9 mouse cellular contexts compared by ENCODE assay signal in genomic region chr12:112091054-112091453, GRCm38 (mm10). TPM values are rescaled to one million over a fixed set of nuclear protein-coding genes. Genes with fewer than 3 reads are reported as not detected.
A peak's percentile ranks its signal among the peaks of the same experiment; 100 is the strongest.
DNase-seq lines count a peak whose midpoint lies in the region; ATAC-seq and TF ChIP-seq lines count a peak whose summit lies in the region.
"Had no signal": no experiment of that assay in that cellular context is flagged by ENCODE, and none has a peak within 500 bp of the region (broad histone marks: within the 10 kb centered on the region; RNA-seq: fewer than 3 reads in every experiment).

No protein-coding gene starts in this region.

- no peak for TF ChIP-seq EP300 in heart, postnatal 0 days (IDR thresholded peaks at IDR 0.05; ENCODE audit: low read depth)

- no peak overlapping the region for H3K9ac ChIP-seq in forebrain, embryonic 12.5 days
- H3K9ac ChIP-seq in heart, postnatal 0 days (replicated peaks; ENCODE audit: low read depth, low read length) = no peak overlapping the region
- no peak overlapping the region for H3K9ac ChIP-seq in liver, adult 2 months (ENCODE audit: low read depth, low read length)
- no peak overlapping the region for H3K9ac ChIP-seq in neural tube, embryonic 15.5 days (replicated peaks)
- H3K9ac ChIP-seq: lung, embryonic 15.5 days had no signal

- DNase-seq in G1E (ENCODE audit: low spot score) = no peak
- peak; percentile 26 for DNase-seq in c-Kit-positive CD71-negative TER-119-negative erythroid progenitor cells, embryonic 14.5 days (ENCODE audit: low read depth)
- DNase-seq in heart, postnatal 0 days (ENCODE audit: low spot score) = peak; percentile 70
- peak; percentile 77 for DNase-seq in kidney, postnatal 14 days
- peak; percentile 71 for DNase-seq in liver, adult 2 months (ENCODE audit: extremely low read depth, low read depth, low spot score)
- DNase-seq in thymus, postnatal 4 days = peak; percentile 68

- no peaks in the 10 kb centered on the region for H3K36me3 ChIP-seq in G1E (replicated peaks)
- no peaks in the 10 kb centered on the region for H3K36me3 ChIP-seq in forebrain, embryonic 12.5 days (replicated peaks)
- no peaks in the 10 kb centered on the region for H3K36me3 ChIP-seq in heart, postnatal 0 days (replicated peaks; ENCODE audit: control insufficient read depth, insufficient read depth, low read length)
- no peaks in the 10 kb centered on the region for H3K36me3 ChIP-seq in liver, adult 2 months (ENCODE audit: control insufficient read depth, insufficient read depth, low read length)
- no peaks in the 10 kb centered on the region for H3K36me3 ChIP-seq in neural tube, embryonic 15.5 days
- H3K36me3 ChIP-seq: lung, embryonic 15.5 days had no signal

- H3K9me3 ChIP-seq in G1E (replicated peaks) = no peaks in the 10 kb centered on the region
- H3K9me3 ChIP-seq in forebrain, embryonic 12.5 days = no peaks in the 10 kb centered on the region
- H3K9me3 ChIP-seq in heart, postnatal 0 days (replicated peaks; ENCODE audit: control insufficient read depth, low read length) = no peaks in the 10 kb centered on the region
- no peaks in the 10 kb centered on the region for H3K9me3 ChIP-seq in neural tube, embryonic 15.5 days (replicated peaks)
- H3K9me3 ChIP-seq: lung, embryonic 15.5 days had no signal

- no peak for ATAC-seq in G1E (ENCODE audit: extremely low read depth, insufficient number of reproducible peaks, low FRiP score, poor library complexity, severe bottlenecking)
- ATAC-seq in forebrain, embryonic 12.5 days (ENCODE audit: low FRiP score) = peak; percentile 44; the same call in 1 of the 2 replicates
- ATAC-seq in heart, postnatal 0 days (ENCODE audit: insufficient read depth, low read depth) = no peak
- ATAC-seq in neural tube, embryonic 15.5 days (ENCODE audit: low FRiP score) = no peak; the same call in 1 of the 2 replicates

- H3K27me3 ChIP-seq in G1E (ENCODE audit: insufficient read depth, low read length) = peaks cover 5% of the 10 kb centered on the region; the same call in 1 of the 2 replicates
- peaks cover 13% of the 10 kb centered on the region for H3K27me3 ChIP-seq in forebrain, embryonic 12.5 days
- H3K27me3 ChIP-seq in heart, postnatal 0 days (ENCODE audit: control insufficient read depth, insufficient read depth, low read length) = peaks cover 4% of the 10 kb centered on the region; the same call in 1 of the 2 replicates
- no peaks in the 10 kb centered on the region for H3K27me3 ChIP-seq in liver, adult 2 months (ENCODE audit: control insufficient read depth, insufficient read depth, low read length)
- 0 out of 2 replicates have a peak, but pooled peaks cover 3% of the 10 kb centered on the region for H3K27me3 ChIP-seq in neural tube, embryonic 15.5 days (replicated peaks)

- no peak overlapping the region for H3K27ac ChIP-seq in forebrain, embryonic 12.5 days
- H3K27ac ChIP-seq in heart, postnatal 0 days (ENCODE audit: low read depth) = no peak overlapping the region
- no peak overlapping the region for H3K27ac ChIP-seq in liver, adult 2 months (replicated peaks; ENCODE audit: insufficient read depth, low read depth, low read length)
- H3K27ac ChIP-seq in neural tube, embryonic 15.5 days (replicated peaks) = no peak overlapping the region
- H3K27ac ChIP-seq: lung, embryonic 15.5 days had no signal

- 8% methylated on average over 12 of the region's 12 CpGs for WGBS in forebrain, embryonic 12.5 days
- 7% methylated on average over 12 of the region's 12 CpGs for WGBS in heart, postnatal 0 days
- WGBS in liver, adult 2 months = 6% methylated on average over 12 of the region's 12 CpGs
- WGBS in neural tube, embryonic 15.5 days = 9% methylated on average over 12 of the region's 12 CpGs

- H3K79me2 ChIP-seq in liver, adult 2 months (ENCODE audit: control insufficient read depth, insufficient read depth, low read length) = no peaks in the 10 kb centered on the region

- TF ChIP-seq POLR2A in liver, adult 2 months (IDR thresholded peaks at IDR 0.05; ENCODE audit: extremely low read depth, insufficient read depth, low read length) = no peak

- H3K4me1 ChIP-seq in G1E (ENCODE audit: insufficient read depth, low read depth, low read length) = no peaks in the 10 kb centered on the region
- no peaks in the 10 kb centered on the region for H3K4me1 ChIP-seq in forebrain, embryonic 12.5 days
- H3K4me1 ChIP-seq in heart, postnatal 0 days (ENCODE audit: control insufficient read depth, insufficient read depth) = no peaks in the 10 kb centered on the region
- peaks cover 15% of the 10 kb centered on the region for H3K4me1 ChIP-seq in liver, adult 2 months (ENCODE audit: control insufficient read depth, insufficient read depth, low read length)
- H3K4me1 ChIP-seq in neural tube, embryonic 15.5 days = peaks cover 6% of the 10 kb centered on the region; the same call in 1 of the 2 replicates

- no peak overlapping the region for H3K4me3 ChIP-seq in G1E (ENCODE audit: low read depth, low read length)
- no peak overlapping the region for H3K4me3 ChIP-seq in forebrain, embryonic 12.5 days (replicated peaks)
- H3K4me3 ChIP-seq in heart, postnatal 0 days (ENCODE audit: low read depth, low read length) = no peak overlapping the region
- no peak overlapping the region for H3K4me3 ChIP-seq in liver, adult 2 months (ENCODE audit: insufficient read depth, low read depth, low read length)
- no peak overlapping the region for H3K4me3 ChIP-seq in neural tube, embryonic 15.5 days (replicated peaks)
- H3K4me3 ChIP-seq: lung, embryonic 15.5 days had no signal

- TF ChIP-seq CTCF in G1E (IDR thresholded peaks at IDR 0.05; ENCODE audit: low read depth, low read length) = peak; percentile 54; the same call in 1 of the 2 replicates
- peak; percentile 87 for TF ChIP-seq CTCF in heart, postnatal 0 days (IDR thresholded peaks at IDR 0.05; ENCODE audit: low read depth)
- peak; percentile 88 for TF ChIP-seq CTCF in liver, adult 2 months (IDR thresholded peaks at IDR 0.05; ENCODE audit: low read depth, low read length)

- H3K4me2 ChIP-seq in forebrain, embryonic 12.5 days = peak overlapping the region; percentile 26; the same call in 1 of the 2 replicates
- H3K4me2 ChIP-seq in heart, postnatal 0 days (ENCODE audit: low read depth, low read length) = no peak overlapping the region
- peak overlapping the region; percentile 31 for H3K4me2 ChIP-seq in neural tube, embryonic 15.5 days
- H3K4me2 ChIP-seq: lung, embryonic 15.5 days had no signal

RNA-seq across cellular contexts. Expression of gene Aspg, which starts 15.4 kb away (rescaled TPM):
- total RNA-seq in G1E (2014; fragmentation: Nextera tagmentation) (not detected in 2 replicates), G1E (2017) (0.33 TPM in 1 of 2 replicates, not detected in the other)
- not detected in 2 replicates for polyA plus RNA-seq in G1E (2012)
- polyA plus RNA-seq in forebrain, embryonic 12.5 days (2016; fragmentation: Nextera tagmentation; extraction: Ambion mirVana) = 0.23 and 0.59 TPM in 2 replicates
- 0.04 and 3.6 TPM in 2 replicates for total RNA-seq in heart, postnatal 0 days (2014; rRNA removed; ENCODE audit: low replicate concordance)
- polyA plus RNA-seq in heart, postnatal 0 days (2015; fragmentation: Nextera tagmentation; extraction: Ambion mirVana) = 0.08 and 0.11 TPM in 2 replicates
- 162 and 179 TPM in 2 replicates for total RNA-seq in liver, adult 2 months (2014; rRNA removed)
- 398 and 612 TPM in 2 replicates for polyA plus RNA-seq in liver, adult 2 months (2012; rRNA removed)
- polyA plus RNA-seq in neural tube, embryonic 15.5 days (2015; fragmentation: Nextera tagmentation; extraction: Ambion mirVana) = 0.84 and 3.3 TPM in 2 replicates

RNA-seq across cellular contexts. Expression of gene Kif26a, which starts 55.0 kb away (rescaled TPM):
- total RNA-seq in G1E (2014; fragmentation: Nextera tagmentation) (not detected in 2 replicates), G1E (2017) (0.06 TPM in 1 of 2 replicates, not detected in the other)
- not detected in 2 replicates for polyA plus RNA-seq in G1E (2012)
- 11.8 and 14.0 TPM in 2 replicates for polyA plus RNA-seq in forebrain, embryonic 12.5 days (2016; fragmentation: Nextera tagmentation; extraction: Ambion mirVana)
- 26.0 and 53.0 TPM in 2 replicates for total RNA-seq in heart, postnatal 0 days (2014; rRNA removed; ENCODE audit: low replicate concordance)
- 1.9 and 2.8 TPM in 2 replicates for polyA plus RNA-seq in heart, postnatal 0 days (2015; fragmentation: Nextera tagmentation; extraction: Ambion mirVana)
- 0.27 and 0.28 TPM in 2 replicates for total RNA-seq in liver, adult 2 months (2014; rRNA removed)
- 0.77 and 0.84 TPM in 2 replicates for polyA plus RNA-seq in liver, adult 2 months (2012; rRNA removed)
- polyA plus RNA-seq in neural tube, embryonic 15.5 days (2015; fragmentation: Nextera tagmentation; extraction: Ambion mirVana) = 4.0 and 4.2 TPM in 2 replicates

Comparison
In these comparisons a context has a peak if more than half of its experiments do, and no peak if none do; other contexts are left out.
1. RNA of gene Aspg, which starts 15.4 kb away (polyA plus RNA-seq): 398 to 612 TPM in liver, adult 2 months; 0.84 to 3.3 TPM in neural tube, embryonic 15.5 days, 0.23 to 0.59 TPM in forebrain, embryonic 12.5 days, 0.08 to 0.11 TPM in heart, postnatal 0 days and not detected in G1E; every median in the first group is over 10 times any median in the second.
2. Peak in every context shown above with its lines, with median percentiles within 50 percentile points of each other: CTCF ChIP-seq.